Mouse (Mus musculus) brain, embryonic 14.5 days (tissue): ENCODE measurements at regions not wholly inside any gene's neighbourhood (a gene's known extent, or its start where the extent isn't known, plus 50 kb on each side); places are given as distances from the start of the nearest gene placed in this dataset.

Experiments used
- CTCF ChIP-seq: fragments of 200-500 bp; IDR thresholded peaks from 2 replicates; pipeline ENCODE4 v1.5.1; 2012; ENCODE audit warnings: inconsistent platforms, mild to moderate bottlenecking, moderate library complexity, borderline replicate concordance; ENCODE audit not compliant: insufficient read depth, insufficient read length; ENCODE audit errors: extremely low read depth
- POLR2A ChIP-seq: fragments of 200-500 bp; IDR thresholded peaks from 2 replicates; pipeline ENCODE4 v1.6.1; 2012; ENCODE audit warnings: mild to moderate bottlenecking, inconsistent platforms, borderline replicate concordance; ENCODE audit not compliant: poor library complexity, insufficient read depth, insufficient read length, severe bottlenecking; ENCODE audit errors: extremely low read depth

DNA sequence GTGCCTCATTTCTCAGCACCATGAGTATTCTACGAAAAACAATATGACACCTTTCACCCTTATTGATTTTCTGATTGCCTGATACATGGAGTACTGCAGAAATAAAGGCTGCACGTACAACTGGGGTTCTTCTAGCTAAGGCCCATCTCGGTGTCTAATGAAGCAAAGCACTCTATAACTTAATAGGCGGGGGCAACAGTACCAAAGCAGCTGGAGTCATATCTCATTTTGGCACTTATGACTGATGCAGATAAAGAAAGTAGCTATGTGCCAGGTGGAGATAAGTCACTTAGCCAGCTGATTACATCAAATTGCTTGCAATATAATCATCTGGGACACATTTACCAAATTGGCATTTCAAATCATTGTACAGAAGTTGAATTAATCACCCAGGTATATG is 73.0 kb upstream of the Lin7a start:
- TF ChIP-seq CTCF (no peak), POLR2A (no peak)
